Mouse (Mus musculus) lung, embryonic 16.5 days (tissue): ENCODE measurements at regions not wholly inside any gene's neighbourhood (a gene's known extent, or its start where the extent isn't known, plus 50 kb on each side); places are given as distances from the start of the nearest gene placed in this dataset.

Experiments
- ATAC-seq: fragments of 200-750 bp; cut with Nextera tagmentation; 2 replicates; pipeline ENCODE4 v1.8.0; 2017; ENCODE audit warnings: low read depth, mild to moderate bottlenecking, moderate library complexity
- H3K27ac ChIP-seq: fragments of 300-500 bp; sonication (generic); 2 replicates; pipeline ENCODE4 v1.5.1; 2014; ENCODE audit warnings: mild to moderate bottlenecking, control low read depth, low read length
- H3K27me3 ChIP-seq: fragments of 300-500 bp; sonication (generic); 2 replicates; pipeline ENCODE4 v1.6.1; 2014; ENCODE audit warnings: low read depth, low read length, mixed read lengths; ENCODE audit not compliant: control insufficient read depth, insufficient read depth
- H3K36me3 ChIP-seq: fragments of 300-500 bp; sonication (generic); 2 replicates; pipeline ENCODE4 v1.6.1; 2014; ENCODE audit warnings: low read length; ENCODE audit not compliant: control insufficient read depth, insufficient read depth
- H3K4me1 ChIP-seq: fragments of 300-500 bp; sonication (generic); replicated peaks from 2 replicates; pipeline ENCODE4 v1.6.1; 2014; ENCODE audit warnings: low read length, mixed read lengths; ENCODE audit not compliant: control insufficient read depth, insufficient read depth
- H3K4me2 ChIP-seq: fragments of 300-500 bp; sonication (generic); 2 replicates; pipeline ENCODE4 v1.6.1; 2014; ENCODE audit warnings: low read depth, low read length, control low read depth
- H3K4me3 ChIP-seq: fragments of 300-500 bp; sonication (generic); 2 replicates; pipeline ENCODE4 v1.5.1; 2014; ENCODE audit warnings: mild to moderate bottlenecking, low read length, control low read depth
- H3K9ac ChIP-seq: fragments of 300-500 bp; sonication (generic); 2 replicates; pipeline ENCODE4 v1.6.1; 2014; ENCODE audit warnings: low read length, control low read depth
- H3K9me3 ChIP-seq: fragments of 300-500 bp; sonication (generic); 2 replicates; pipeline ENCODE4 v1.6.1; 2016; ENCODE audit warnings: low read length; ENCODE audit not compliant: control insufficient read depth
- WGBS: fragments of 180-500 bp; shearing (Covaris S2); extraction: QIAGEN DNeasy Blood & Tissue Kit; methylation state at CpG from one replicate; pipeline ENCODE4 v1.1.7; 2014; 5-methylcytosine and 5-hydroxymethylcytosine counted together

GRCm38 (mm10) chr13:6228278-6228677 lies 319.7 kb upstream of the Pitrm1 start:
- H3K9me3 ChIP-seq = no peaks in the 10 kb centered on the region
- H3K27ac ChIP-seq = no peak overlapping the region
- no peak overlapping the region for H3K9ac ChIP-seq
- no peak overlapping the region for H3K4me3 ChIP-seq
- no peaks in the 10 kb centered on the region for H3K4me1 ChIP-seq
- ATAC-seq = no peak
- WGBS = 81% methylated on average over 1 of the region's 1 CpGs
- H3K4me2 ChIP-seq = no peak overlapping the region
- no peaks in the 10 kb centered on the region for H3K27me3 ChIP-seq
- no peaks in the 10 kb centered on the region for H3K36me3 ChIP-seq

- H3K9me3 ChIP-seq = no peaks in the 10 kb centered on the region
- no peak overlapping the region for H3K4me2 ChIP-seq
- H3K36me3 ChIP-seq = no peaks in the 10 kb centered on the region
- no peak overlapping the region for H3K27ac ChIP-seq
- H3K9ac ChIP-seq = no peak overlapping the region
- no peaks in the 10 kb centered on the region for H3K27me3 ChIP-seq
- no peaks in the 10 kb centered on the region for H3K4me1 ChIP-seq
- 91% methylated on average over 1 of the region's 1 CpGs for WGBS
- H3K4me3 ChIP-seq = no peak overlapping the region
- ATAC-seq = no peak
Measured at GRCm38 (mm10) chr13:6235394-6235793, 312.6 kb upstream of the Pitrm1 start.

DNA sequence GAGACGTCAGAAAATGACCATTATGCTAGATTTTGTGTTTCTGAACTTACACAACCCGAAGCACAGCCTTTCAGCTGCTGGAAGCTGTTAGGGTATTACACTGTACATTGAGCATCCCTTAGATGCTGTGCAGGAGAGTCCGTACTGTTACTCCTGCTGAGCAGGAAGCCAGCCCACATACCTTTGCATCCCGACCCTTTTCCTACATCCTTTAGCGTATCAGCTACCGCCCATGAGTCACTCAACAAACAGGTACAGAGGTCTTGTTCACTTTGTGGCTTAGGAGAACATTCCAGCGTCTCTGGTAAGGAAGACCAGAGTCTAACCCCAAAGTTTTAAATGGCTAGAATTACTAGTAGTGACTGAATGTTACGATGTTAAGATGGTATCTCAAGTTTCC lies 311.4 kb upstream of the Pitrm1 start:
- Histone ChIP-seq H3K4me2 (no peak overlapping the region), H3K27me3 (no peaks in the 10 kb centered on the region), H3K9ac (no peak overlapping the region), H3K36me3 (no peaks in the 10 kb centered on the region), H3K27ac (no peak overlapping the region), H3K4me1 (no peaks in the 10 kb centered on the region), H3K4me3 (no peak overlapping the region), H3K9me3 (no peaks in the 10 kb centered on the region)
- 85% methylated on average over 8 of the region's 8 CpGs for WGBS
- no peak for ATAC-seq

DNA sequence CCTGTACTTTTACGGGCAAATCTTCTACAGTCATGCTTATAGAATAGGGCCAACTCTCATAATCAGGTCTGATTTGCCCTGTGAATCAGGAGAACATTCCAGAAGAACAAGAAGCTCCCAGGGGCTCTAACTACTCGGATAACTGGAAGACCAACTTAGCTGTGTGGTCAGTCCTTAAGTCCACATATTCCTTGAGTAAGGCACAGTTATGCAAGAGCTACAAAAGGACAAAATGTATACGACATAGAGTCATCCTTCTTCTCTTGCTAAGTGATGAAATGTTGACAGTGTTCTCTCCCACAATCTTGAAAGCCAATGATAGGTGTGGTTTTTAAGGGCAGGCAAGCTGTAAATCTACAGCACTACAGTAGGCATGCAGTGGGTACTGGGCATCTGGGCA lies 310.7 kb upstream of the Pitrm1 start:
- Histone ChIP-seq H3K4me2 (no peak overlapping the region), H3K9ac (no peak overlapping the region), H3K27me3 (no peaks in the 10 kb centered on the region), H3K9me3 (no peaks in the 10 kb centered on the region), H3K36me3 (no peaks in the 10 kb centered on the region), H3K27ac (no peak overlapping the region), H3K4me3 (no peak overlapping the region), H3K4me1 (no peaks in the 10 kb centered on the region)
- 73% methylated on average over 3 of the region's 3 CpGs for WGBS
- no peak for ATAC-seq

GRCm38 (mm10) chr13:6240855-6241254 lies 307.1 kb upstream of the Pitrm1 start:
- Histone ChIP-seq H3K9me3 (no peaks in the 10 kb centered on the region), H3K9ac (no peak overlapping the region), H3K4me1 (no peaks in the 10 kb centered on the region), H3K4me3 (no peak overlapping the region), H3K36me3 (no peaks in the 10 kb centered on the region), H3K27me3 (no peaks in the 10 kb centered on the region), H3K4me2 (no peak overlapping the region), H3K27ac (no peak overlapping the region)
- no peak for ATAC-seq
- 62% methylated on average over 3 of the region's 3 CpGs for WGBS

DNA sequence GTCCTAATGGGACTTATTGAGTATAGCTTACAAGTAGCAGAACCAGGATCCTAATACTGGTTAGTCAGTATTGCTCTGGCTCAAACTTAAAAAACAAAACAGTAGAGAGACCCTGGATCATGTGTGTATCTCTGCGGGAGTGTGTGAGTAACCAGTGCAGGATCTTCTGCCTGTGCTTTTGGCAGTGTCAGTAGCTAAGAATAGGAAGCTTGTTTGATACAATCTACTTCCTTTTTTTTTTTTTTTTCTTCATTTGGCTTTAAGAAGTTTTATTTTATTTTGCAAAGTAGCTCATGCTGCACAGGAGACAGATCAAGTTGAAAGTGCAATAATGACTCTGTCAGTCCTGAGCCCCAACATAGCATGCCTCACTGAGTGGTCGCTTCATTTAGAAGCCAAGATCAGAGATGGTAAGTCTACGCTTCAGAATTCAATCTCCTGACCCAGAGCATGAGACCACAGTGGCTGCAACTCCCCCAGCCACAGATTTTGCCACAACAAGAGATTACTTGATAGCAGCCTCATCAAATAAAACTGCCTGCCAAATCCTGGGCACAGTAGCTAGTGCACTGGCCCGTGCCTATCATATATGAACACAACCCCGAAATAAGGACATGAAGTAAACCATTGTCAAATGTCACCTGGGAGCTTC lies 306.4 kb upstream of the Pitrm1 start:
- H3K4me3 ChIP-seq = no peak overlapping the region
- H3K4me2 ChIP-seq = no peak overlapping the region
- 77% methylated on average over 5 of the region's 5 CpGs for WGBS
- H3K36me3 ChIP-seq = no peaks in the 10 kb centered on the region
- H3K27ac ChIP-seq = no peak overlapping the region
- no peaks in the 10 kb centered on the region for H3K9me3 ChIP-seq
- ATAC-seq = no peak
- H3K9ac ChIP-seq = no peak overlapping the region
- no peaks in the 10 kb centered on the region for H3K27me3 ChIP-seq
- no peaks in the 10 kb centered on the region for H3K4me1 ChIP-seq

GRCm38 (mm10) chr13:6250106-6250505 lies 297.8 kb upstream of the Pitrm1 start:
- no peak overlapping the region for H3K4me3 ChIP-seq
- H3K36me3 ChIP-seq = no peaks in the 10 kb centered on the region
- WGBS = 77% methylated on average over 3 of the region's 3 CpGs
- H3K9ac ChIP-seq = no peak overlapping the region
- no peaks in the 10 kb centered on the region for H3K9me3 ChIP-seq
- H3K4me2 ChIP-seq = no peak overlapping the region
- H3K27me3 ChIP-seq = no peaks in the 10 kb centered on the region
- no peak for ATAC-seq
- no peak overlapping the region for H3K27ac ChIP-seq
- peaks cover 2% of the 10 kb centered on the region; the same call in 1 of the 2 replicates for H3K4me1 ChIP-seq

DNA sequence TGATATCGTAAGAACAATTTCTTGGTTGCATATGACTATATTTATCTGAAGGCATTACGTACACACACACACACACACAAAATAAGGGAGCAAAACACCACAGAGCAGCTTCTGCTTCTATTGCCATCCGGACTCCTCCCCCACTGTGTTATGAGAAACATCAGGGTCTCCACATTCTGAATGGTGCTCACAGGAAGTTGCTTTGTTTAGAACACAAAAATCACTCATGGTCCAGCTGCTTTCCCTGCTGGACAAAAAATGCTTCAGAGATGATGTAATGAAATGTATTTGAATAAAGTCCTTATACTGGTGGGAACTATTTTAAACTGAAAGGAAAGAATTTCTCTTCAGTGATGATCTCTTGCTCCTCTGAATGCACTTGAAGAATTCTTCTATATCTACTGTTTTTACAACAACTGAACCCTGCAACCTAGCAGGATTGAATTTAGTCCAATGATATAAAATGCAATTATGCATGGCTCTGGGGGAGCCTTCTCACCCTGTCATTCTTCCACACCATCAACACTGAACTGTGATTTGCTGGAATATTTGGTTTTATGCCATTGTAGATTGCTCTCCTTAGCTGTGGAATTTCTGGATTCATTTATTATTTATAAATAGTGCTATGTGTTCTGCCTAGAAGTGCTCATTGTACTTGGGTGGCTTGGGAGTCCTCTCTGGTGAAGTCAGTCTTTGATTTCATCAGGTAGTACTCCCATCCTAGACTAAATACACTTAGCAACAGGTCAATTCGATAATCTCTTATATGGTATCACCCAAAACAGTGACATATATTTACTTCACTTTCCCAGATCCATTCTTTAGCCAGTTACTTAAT lies 296.7 kb upstream of the Pitrm1 start:
- no peak overlapping the region for H3K4me3 ChIP-seq
- no peaks in the 10 kb centered on the region for H3K27me3 ChIP-seq
- H3K4me2 ChIP-seq = no peak overlapping the region
- H3K27ac ChIP-seq = peak overlapping the region; percentile 5
- ATAC-seq = peak; percentile 89
- 45% methylated on average over 4 of the region's 4 CpGs for WGBS
- peaks cover 2% of the 10 kb centered on the region; the same call in 1 of the 2 replicates for H3K4me1 ChIP-seq
- H3K36me3 ChIP-seq = no peaks in the 10 kb centered on the region
- H3K9me3 ChIP-seq = no peaks in the 10 kb centered on the region
- H3K9ac ChIP-seq = no peak overlapping the region

- Histone ChIP-seq H3K4me2 (no peak overlapping the region), H3K4me1 (peaks cover 2% of the 10 kb centered on the region; the same call in 1 of the 2 replicates), H3K9me3 (no peaks in the 10 kb centered on the region), H3K9ac (no peak overlapping the region), H3K27me3 (no peaks in the 10 kb centered on the region), H3K36me3 (no peaks in the 10 kb centered on the region), H3K27ac (no peak overlapping the region), H3K4me3 (no peak overlapping the region)
- ATAC-seq = no peak
- 53% methylated on average over 3 of the region's 3 CpGs for WGBS
Measured at GRCm38 (mm10) chr13:6252100-6252499, 295.8 kb upstream of the Pitrm1 start.
